Mouse (Mus musculus) bone marrow, adult 2 months (tissue): ENCODE measurements around the gene Aatk.

Source experiments
- CTCF ChIP-seq: fragments of 200-500 bp; IDR thresholded peaks from 2 replicates; pipeline ENCODE4 v1.5.1; 2011; ENCODE audit warnings: low read length, control low read depth; ENCODE audit not compliant: control insufficient read depth, insufficient read depth
- POLR2A ChIP-seq: fragments of 200-500 bp; IDR thresholded peaks from 2 replicates; pipeline ENCODE4 v1.6.1; 2011; ENCODE audit warnings: low read depth, mild to moderate bottlenecking, control low read depth, low read length, borderline replicate concordance; ENCODE audit not compliant: control insufficient read depth

DNA sequence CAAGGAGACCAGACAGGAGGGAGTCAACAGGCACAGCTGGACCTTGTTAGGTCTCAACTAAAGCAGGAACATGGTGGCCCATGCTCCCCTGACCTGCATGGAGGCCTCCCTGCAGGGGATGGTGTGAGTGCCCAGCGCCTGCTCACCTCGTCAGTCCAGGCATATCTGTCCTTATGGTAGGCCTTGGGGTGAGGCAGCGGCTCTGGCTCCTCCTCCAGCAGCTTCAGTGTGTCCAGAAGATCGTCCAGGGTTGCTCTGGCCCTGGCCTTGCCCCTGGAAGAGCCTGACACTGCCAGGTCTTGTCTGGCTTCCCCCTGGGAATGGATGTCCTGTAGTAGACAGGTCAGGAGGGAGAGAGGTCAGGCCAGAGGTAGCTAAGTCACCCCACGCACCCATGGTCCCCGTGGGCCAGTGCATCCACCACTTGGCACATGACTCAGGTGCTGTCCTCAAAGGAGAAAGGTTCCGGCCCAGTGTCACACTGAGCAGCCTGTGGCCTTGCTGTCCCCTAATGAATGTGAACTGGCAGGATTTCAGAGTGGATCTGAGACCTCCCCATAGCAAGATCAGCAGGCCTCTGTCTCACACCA lies 24.9 kb upstream of the Aatk start:
- TF ChIP-seq CTCF (no peak), POLR2A (no peak)
